Mouse (Mus musculus): ENCODE results near the gene Ptma.
"Not testable (repeated sequence)": the region's sequence is repeated elsewhere in the genome, so short reads cannot be mapped to it uniquely, and the experiment has no call there.

The Ptma gene

DNA sequence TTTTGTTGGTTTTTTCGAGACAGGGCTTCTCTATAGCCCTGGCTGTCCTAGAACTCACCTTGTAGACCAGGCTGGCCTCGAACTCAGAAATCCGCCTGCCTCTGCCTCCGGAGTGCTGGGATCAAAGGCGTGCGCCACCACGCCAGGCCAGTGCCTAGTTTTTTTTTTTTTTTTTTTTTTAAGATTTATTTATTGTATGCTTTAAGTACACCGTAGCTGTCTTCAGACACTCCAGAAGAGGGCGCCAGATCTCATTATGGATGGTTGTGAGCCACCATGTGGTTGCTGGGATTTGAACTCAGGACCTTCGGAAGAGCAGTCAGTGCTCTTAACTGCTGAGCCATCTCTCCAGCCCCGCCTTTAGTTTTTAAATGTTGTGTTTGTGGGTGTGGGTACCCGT lies 13.1 kb downstream of the Ptma start:
- not testable (repeated sequence) for DNase-seq (ENCODE audit: low spot score in 2 of 2)

DNA sequence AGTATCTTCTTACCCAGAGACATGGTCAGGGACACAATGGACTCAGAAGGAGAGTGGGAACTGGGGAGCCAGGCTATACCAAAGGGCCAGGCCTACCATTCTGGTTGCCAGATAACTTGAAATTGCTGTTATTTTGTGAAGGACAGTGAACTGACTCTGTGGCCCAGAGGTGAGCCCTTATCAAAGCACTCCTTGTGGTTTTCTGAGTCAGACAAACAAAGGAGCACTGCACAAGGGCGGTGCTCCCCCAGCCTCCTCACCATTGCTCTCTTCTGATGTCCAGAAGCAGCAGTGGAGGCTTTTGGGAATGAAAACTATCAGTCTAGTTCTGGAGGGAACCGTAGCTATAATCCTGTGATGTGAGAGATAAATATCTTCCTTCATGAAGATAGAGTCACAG lies 16.1 kb downstream of the Ptma start:
- DNase-seq (ENCODE audit: low spot score in 2 of 2) = no peak

- DNase-seq (ENCODE audit: low spot score in 2 of 2) = no peak
These were observed 20.3 kb downstream of the Ptma start for GRCm38 (mm10) chr1:86546797-86547196.

GRCm38 (mm10) chr1:86551299-86551698 lies 24.8 kb downstream of the Ptma start:
- no peak for DNase-seq (ENCODE audit: low spot score in 2 of 2)

- DNase-seq (ENCODE audit: low spot score in 2 of 2) = no peak
These were observed 25.4 kb downstream of the Ptma start for GRCm38 (mm10) chr1:86551877-86552276.

DNA sequence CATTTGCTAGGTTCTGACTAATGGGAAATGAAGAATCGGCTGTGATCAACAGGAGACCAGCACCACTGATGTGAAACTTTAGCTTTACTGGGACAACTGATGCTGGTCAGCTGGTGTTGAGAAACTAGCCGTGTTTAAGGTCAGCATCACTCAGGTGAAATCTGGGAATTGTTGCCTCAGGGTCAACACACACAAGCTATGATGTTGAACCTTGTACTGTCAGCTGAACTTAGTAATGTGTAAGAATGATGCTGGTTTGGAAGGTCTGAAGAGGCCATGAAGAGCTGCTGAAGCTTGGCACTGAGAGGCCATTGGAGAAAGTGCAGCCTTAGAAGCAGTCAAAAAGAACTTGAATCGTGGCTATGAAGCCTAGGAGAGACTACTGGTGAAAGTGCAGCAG lies 29.1 kb downstream of the Ptma start:
- no peak for DNase-seq (ENCODE audit: low spot score in 2 of 2)

- DNase-seq (ENCODE audit: low spot score in 2 of 2) = no peak
These were observed 31.3 kb downstream of the Ptma start for GRCm38 (mm10) chr1:86557872-86558271.

GRCm38 (mm10) chr1:86559232-86559631 lies 32.7 kb downstream of the Ptma start:
- DNase-seq (ENCODE audit: low spot score in 2 of 2) = no peak

DNA sequence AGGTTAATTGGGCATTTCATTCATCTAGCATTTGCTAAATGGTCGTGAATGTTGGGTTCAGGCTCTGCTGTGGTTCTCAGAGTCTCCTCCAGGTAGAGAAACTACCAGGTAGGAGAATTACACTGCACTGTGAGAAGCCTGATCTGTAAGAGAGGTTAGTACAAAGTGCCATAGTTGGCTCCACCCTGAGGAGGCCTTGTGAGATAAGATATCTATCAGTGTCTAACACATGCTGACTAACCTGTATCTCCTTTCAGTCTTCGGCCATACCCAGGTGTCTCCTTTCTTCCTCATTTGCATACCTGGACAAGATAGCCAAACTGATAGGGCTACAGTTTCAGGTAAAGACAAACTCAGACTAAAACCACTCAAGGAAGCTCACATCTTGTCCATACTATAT lies 36.1 kb downstream of the Ptma start:
- DNase-seq (ENCODE audit: low spot score in 2 of 2) = no peak

DNA sequence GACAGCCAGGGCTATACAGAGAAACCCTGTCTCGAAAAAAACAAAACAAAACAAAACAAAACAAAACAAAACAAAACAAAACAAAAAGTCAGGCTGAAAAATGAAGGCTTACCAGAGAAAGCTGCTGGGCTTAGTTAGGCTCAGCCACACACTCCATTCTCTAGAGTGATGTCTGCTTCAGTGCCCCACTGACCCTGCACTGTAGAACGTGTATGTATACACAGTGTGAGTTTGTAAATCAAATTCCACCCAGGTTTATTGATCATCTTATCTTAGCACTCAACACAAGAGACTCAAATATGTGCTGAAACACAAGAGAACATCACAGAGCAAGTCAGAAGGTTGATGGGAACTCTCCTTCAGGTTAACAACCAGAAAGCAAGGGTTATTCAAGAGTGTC lies 41.9 kb downstream of the Ptma start:
- DNase-seq (ENCODE audit: low spot score in 2 of 2) = no peak

GRCm38 (mm10) chr1:86569292-86569860 lies 42.9 kb downstream of the Ptma start:
- DNase-seq (ENCODE audit: low spot score in 2 of 2) = no peak

- no peak for DNase-seq (ENCODE audit: low spot score in 2 of 2)
These were observed 44.9 kb downstream of the Ptma start for GRCm38 (mm10) chr1:86571381-86571780.

GRCm38 (mm10) chr1:86571941-86572340 lies 45.4 kb downstream of the Ptma start:
- DNase-seq (ENCODE audit: low spot score in 2 of 2) = no peak
